Mouse (Mus musculus) CH12.LX (cell line): ENCODE data around the gene Vwf. TPM values are rescaled to one million over a fixed set of nuclear protein-coding genes. Genes with fewer than 3 reads are reported as not detected.

Experiments
- DNase-seq: peaks from one replicate; pipeline ENCODE4 v3.0.0-alpha.2; 2013; ENCODE audit errors: extremely low read depth
- H3K27ac ChIP-seq: 2 replicates; pipeline ENCODE4 v1.5.1; 2012; ENCODE audit warnings: low read depth, mild to moderate bottlenecking, control low read depth, moderate library complexity; ENCODE audit not compliant: insufficient read depth
- H3K27me3 ChIP-seq: replicated peaks from 2 replicates; pipeline ENCODE3; 2012; ENCODE audit warnings: inconsistent platforms
- H3K36me3 ChIP-seq, 2 experiments: replicated peaks in 1 of 2; 2 replicates each; pipeline versions ENCODE3 to v1.6.1; 2012; ENCODE audit warnings: inconsistent platforms in 1 of 2, low read length in 1 of 2, mild to moderate bottlenecking in 1 of 2, mixed read lengths in 1 of 2, moderate library complexity in 1 of 2; ENCODE audit not compliant: control insufficient read depth in 1 of 2, insufficient read depth in 1 of 2
- H3K4me1 ChIP-seq, 2 experiments: 2 replicates each; pipeline ENCODE4 v1.6.1; 2012; ENCODE audit warnings: inconsistent platforms in 1 of 2, moderate library complexity in 1 of 2; ENCODE audit not compliant: insufficient read depth in 2 of 2, control insufficient read depth in 1 of 2
- H3K4me2 ChIP-seq: 2 replicates; pipeline ENCODE4 v1.6.1; 2012; ENCODE audit warnings: low read depth, mild to moderate bottlenecking, control low read depth; ENCODE audit not compliant: poor library complexity, insufficient read depth, severe bottlenecking
- H3K4me3 ChIP-seq, 3 experiments: fragments of 150-350 bp in 1 of 3; sonication (generic) in 1 of 3; replicated peaks in 1 of 3; 2 replicates each; pipeline versions ENCODE3 to v1.5.1; 2011 to 2012; ENCODE audit warnings: low read depth in 2 of 3, low read length in 2 of 3, mild to moderate bottlenecking in 2 of 3, moderate library complexity in 2 of 3, control low read depth in 1 of 3, improper control_type of control experiment in 1 of 3, inconsistent platforms in 1 of 3, mixed read lengths in 1 of 3; ENCODE audit not compliant: poor library complexity in 1 of 3
- H3K79me2 ChIP-seq: replicated peaks from 2 replicates; pipeline ENCODE4 v1.6.1; 2012; ENCODE audit warnings: mild to moderate bottlenecking, moderate library complexity; ENCODE audit not compliant: control insufficient read depth, poor library complexity, insufficient read depth, severe bottlenecking; ENCODE audit errors: extremely low read depth
- H3K9ac ChIP-seq: 2 replicates; pipeline ENCODE4 v1.6.1; 2012; ENCODE audit warnings: low read depth, mild to moderate bottlenecking, control low read depth, moderate library complexity; ENCODE audit not compliant: insufficient read depth
- H3K9me3 ChIP-seq: replicated peaks from 2 replicates; pipeline ENCODE3; 2012; ENCODE audit warnings: low read length, inconsistent platforms, mixed read lengths
- BHLHE40 ChIP-seq: IDR thresholded peaks from 2 replicates; pipeline ENCODE4 v1.6.1; 2011; ENCODE audit warnings: mild to moderate bottlenecking, low read depth, low read length, improper control_type of control experiment
- CTCF ChIP-seq, 2 experiments: IDR thresholded peaks in 1 of 2; conservative IDR thresholded peaks in 1 of 2; 2 replicates each; pipeline ENCODE4 v1.5.1; 2011 to 2012; ENCODE audit warnings: low read depth in 2 of 2, low read length in 2 of 2, improper control_type of control experiment in 1 of 2, inconsistent platforms in 1 of 2, mild to moderate bottlenecking in 1 of 2, moderate library complexity in 1 of 2
- EP300 ChIP-seq: IDR thresholded peaks from 2 replicates; pipeline ENCODE4 v1.6.1; 2011; ENCODE audit warnings: low read length, improper control_type of control experiment
- GABPA ChIP-seq: IDR thresholded peaks from 2 replicates; pipeline ENCODE4 v1.6.1; 2012; ENCODE audit warnings: low read depth, low read length, improper control_type of control experiment, inconsistent platforms; ENCODE audit not compliant: insufficient replicate concordance
- JUN ChIP-seq: IDR thresholded peaks from 2 replicates; pipeline ENCODE4 v1.6.1; 2011; ENCODE audit warnings: low read depth, mild to moderate bottlenecking, low read length, improper control_type of control experiment, moderate library complexity; ENCODE audit not compliant: insufficient read depth
- JUND ChIP-seq: conservative IDR thresholded peaks from 2 replicates; pipeline ENCODE4 v1.6.1; 2011; ENCODE audit warnings: low read depth, low read length, improper control_type of control experiment
- KAT2A ChIP-seq: IDR thresholded peaks from 2 replicates; pipeline ENCODE4 v1.6.1; 2012; ENCODE audit warnings: low read length, improper control_type of control experiment, inconsistent platforms; ENCODE audit not compliant: insufficient replicate concordance
- MAFK ChIP-seq: IDR thresholded peaks from 2 replicates; pipeline ENCODE4 v1.6.1; 2011; ENCODE audit warnings: low read length, improper control_type of control experiment; ENCODE audit not compliant: insufficient replicate concordance
- MAZ ChIP-seq: IDR thresholded peaks from 2 replicates; pipeline ENCODE4 v1.6.1; 2012; ENCODE audit warnings: low read depth, mild to moderate bottlenecking, inconsistent platforms, low read length, improper control_type of control experiment, moderate library complexity
- MEF2A ChIP-seq: IDR thresholded peaks from 2 replicates; pipeline ENCODE4 v1.6.1; 2014; ENCODE audit warnings: low read depth, mild to moderate bottlenecking, inconsistent platforms, low read length, improper control_type of control experiment, borderline replicate concordance
- NELFE ChIP-seq: IDR thresholded peaks from 2 replicates; pipeline ENCODE4 v1.6.1; 2011; ENCODE audit warnings: low read depth, low read length, improper control_type of control experiment
- POLR2A ChIP-seq: IDR thresholded peaks from 2 replicates; pipeline ENCODE4 v1.6.1; 2011; ENCODE audit warnings: low read depth, mild to moderate bottlenecking, improper control_type of control experiment, low read length
- POLR2AphosphoS2 ChIP-seq: IDR thresholded peaks from 2 replicates; pipeline ENCODE4 v1.6.1; 2011; ENCODE audit warnings: low read depth, low read length, improper control_type of control experiment
- RAD21 ChIP-seq: IDR thresholded peaks from 2 replicates; pipeline ENCODE4 v1.6.1; 2011; ENCODE audit warnings: low read depth, mild to moderate bottlenecking, low read length, improper control_type of control experiment, moderate library complexity
- RCOR1 ChIP-seq: conservative IDR thresholded peaks from 2 replicates; pipeline ENCODE4 v1.6.1; 2012; ENCODE audit warnings: low read depth, mild to moderate bottlenecking, inconsistent platforms, low read length, improper control_type of control experiment
- SIN3A ChIP-seq: IDR thresholded peaks from 2 replicates; pipeline ENCODE4 v1.6.1; 2012; ENCODE audit warnings: low read length, improper control_type of control experiment, inconsistent platforms
- TBP ChIP-seq: conservative IDR thresholded peaks from 2 replicates; pipeline ENCODE4 v1.6.1; 2011; ENCODE audit warnings: low read depth, low read length, improper control_type of control experiment
- TCF12 ChIP-seq: IDR thresholded peaks from 2 replicates; pipeline ENCODE4 v1.6.1; 2014; ENCODE audit warnings: low read depth, mild to moderate bottlenecking, inconsistent platforms, low read length, improper control_type of control experiment
- ZC3H11A ChIP-seq: IDR thresholded peaks from 2 replicates; pipeline ENCODE4 v1.6.1; 2012; ENCODE audit warnings: low read depth, mild to moderate bottlenecking, inconsistent platforms, low read length, improper control_type of control experiment
- ZNF384 ChIP-seq: IDR thresholded peaks from 2 replicates; pipeline ENCODE4 v1.6.1; 2012; ENCODE audit warnings: low read depth, low read length, improper control_type of control experiment, inconsistent platforms
- dilution Hi-C: fragments of 300-500 bp; cut with MboI; formaldehyde crosslinking; loops from 2 replicates; pipeline ENCODE4 v1.14.3; 2020; ENCODE audit warnings: low sequenced_read_pairs; ENCODE audit not compliant: extremely low pct_unique_long_range_greater_than_20kb, extremely low pct_ligation_motif_present
- in situ Hi-C: fragments of 300-500 bp; cut with MboI; formaldehyde crosslinking; loops from 3 replicates; pipeline ENCODE4 v1.14.3; 2019; ENCODE audit warnings: low sequenced_read_pairs, low pct_ligation_motif_present, low pct_unique_long_range_greater_than_20kb, mixed read lengths
- polyA plus RNA-seq: library from polyadenylated mRNA; unstranded; fragments of >175 nt; gene quantifications from 2 replicates; pipeline ENCODE4 v1.2.1, GENCODE M21; 2012; ENCODE audit warnings: low read depth; ENCODE audit not compliant: insufficient read length
- total RNA-seq, 2 experiments: library from RNA; depleted of rRNA; stranded (reverse); fragments of 300-350 nt in 1 of 2; fragments of >200 nt in 1 of 2; gene quantifications; 2 replicates each; pipeline ENCODE4 v1.2.3; 2012 to 2014

Gene Vwf
- total and polyA plus RNA-seq, 3 experiments, result not detected

- Histone ChIP-seq H3K4me3 (no peak overlapping the region), H3K9me3 (no peaks in the 10 kb centered on the region), H3K36me3 (no peaks in the 10 kb centered on the region), H3K9ac (no peak overlapping the region), H3K27me3 (peaks cover 97% of the 10 kb centered on the region), H3K4me2 (no peak overlapping the region), H3K4me1 (no peaks in the 10 kb centered on the region), H3K79me2 (no peaks in the 10 kb centered on the region), H3K27ac (no peak overlapping the region)
- dilution Hi-C loops, result no loop called here
- in situ Hi-C loops, result no loop called here
- no peak for DNase-seq
- TF ChIP-seq ZNF384, result no peak
- no peak for TF ChIP-seq MAZ
- TF ChIP-seq TBP, result no peak
- no peak for TF ChIP-seq NELFE
- TF ChIP-seq MAFK, result no peak
- no peak for TF ChIP-seq BHLHE40
- no peak for TF ChIP-seq KAT2A
- no peak for TF ChIP-seq MEF2A
- TF ChIP-seq GABPA, result no peak
Measured at GRCm38 (mm10) chr6:125590471-125590870, 43.9 kb downstream of the Vwf start.

DNA sequence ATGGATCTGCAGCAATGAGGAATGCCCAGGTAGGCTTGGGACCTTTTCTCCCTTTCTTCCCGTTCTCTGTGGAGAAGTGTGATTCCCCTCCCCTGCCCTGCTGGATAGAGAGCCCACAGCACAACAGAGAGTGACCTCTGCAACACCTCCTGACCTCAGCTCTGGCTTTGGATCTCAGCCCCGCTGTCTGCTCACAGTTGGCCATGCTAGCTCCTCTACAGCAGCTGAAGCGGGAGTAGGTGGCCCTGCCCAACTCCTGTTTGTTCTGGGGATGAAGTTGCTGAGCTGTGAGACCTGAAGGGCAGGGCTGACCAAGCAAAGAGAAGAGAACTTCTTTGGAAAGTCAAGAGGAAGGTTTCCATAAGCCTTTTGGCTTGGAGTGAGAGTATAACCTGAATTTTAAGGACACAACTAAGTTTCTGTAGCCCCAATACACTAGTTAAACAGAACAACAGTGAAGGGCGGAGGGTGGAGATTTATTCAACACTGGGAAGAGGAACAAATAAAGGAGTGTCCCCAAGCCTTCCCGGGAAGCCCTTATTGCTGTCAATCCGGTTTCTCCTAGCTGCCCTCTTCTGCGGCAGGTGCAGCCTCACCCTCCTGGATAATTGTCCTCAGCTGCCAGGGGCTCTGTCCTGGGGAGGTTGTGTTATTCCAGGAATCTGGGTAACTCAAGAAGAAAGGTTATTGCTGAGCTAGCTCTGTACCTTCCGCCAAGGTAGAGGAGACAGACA is 45.2 kb downstream of the Vwf start:
- in situ Hi-C loops, result no loop called here
- Histone ChIP-seq H3K4me1 (no peaks in the 10 kb centered on the region), H3K9me3 (no peaks in the 10 kb centered on the region), H3K4me3 (no peak overlapping the region), H3K27me3 (peaks cover 98% of the 10 kb centered on the region), H3K27ac (no peak overlapping the region), H3K9ac (no peak overlapping the region), H3K36me3 (no peaks in the 10 kb centered on the region), H3K79me2 (no peaks in the 10 kb centered on the region), H3K4me2 (no peak overlapping the region)
- dilution Hi-C loops, result no loop called here
- no peak for DNase-seq
- no peak for TF ChIP-seq RCOR1
- TF ChIP-seq SIN3A, result no peak
- no peak for TF ChIP-seq CTCF (conservative IDR thresholded peaks at IDR 0.05 in 1 of 2, IDR thresholded peaks at IDR 0.05 in 1 of 2; ENCODE audit: low read depth in 2 of 2, low read length in 2 of 2)
- TF ChIP-seq RAD21, result no peak
- no peak for TF ChIP-seq POLR2A
- TF ChIP-seq MAFK, result no peak
- TF ChIP-seq EP300, result no peak
- TF ChIP-seq JUND, result no peak
- TF ChIP-seq POLR2AphosphoS2, result no peak
- no peak for TF ChIP-seq TCF12
- TF ChIP-seq JUN, result no peak
- TF ChIP-seq MEF2A, result no peak
- TF ChIP-seq ZC3H11A, result no peak
- TF ChIP-seq, all 38 proteins: peak for 0
